Mouse (Mus musculus): ENCODE measurements around the gene Ang.

The Ang gene

DNA sequence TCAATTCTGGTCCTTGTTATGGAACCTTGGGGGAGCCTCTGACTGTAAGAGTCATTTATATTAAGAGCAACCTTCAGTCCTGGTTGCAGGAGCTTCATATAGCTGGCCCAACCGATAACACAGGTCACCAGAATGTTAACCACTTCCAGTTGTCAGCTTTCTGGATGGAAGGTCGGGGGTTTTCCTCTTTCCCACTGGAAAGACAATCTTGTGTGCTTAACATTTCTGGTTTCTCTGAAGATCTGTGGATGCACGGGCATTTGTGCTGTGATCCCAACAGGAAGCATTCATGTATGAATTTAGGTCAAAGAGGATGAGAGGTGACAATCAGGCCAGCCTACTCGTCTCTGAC, 38.6 kb downstream of the Ang start:
- no peak for DNase-seq

DNA sequence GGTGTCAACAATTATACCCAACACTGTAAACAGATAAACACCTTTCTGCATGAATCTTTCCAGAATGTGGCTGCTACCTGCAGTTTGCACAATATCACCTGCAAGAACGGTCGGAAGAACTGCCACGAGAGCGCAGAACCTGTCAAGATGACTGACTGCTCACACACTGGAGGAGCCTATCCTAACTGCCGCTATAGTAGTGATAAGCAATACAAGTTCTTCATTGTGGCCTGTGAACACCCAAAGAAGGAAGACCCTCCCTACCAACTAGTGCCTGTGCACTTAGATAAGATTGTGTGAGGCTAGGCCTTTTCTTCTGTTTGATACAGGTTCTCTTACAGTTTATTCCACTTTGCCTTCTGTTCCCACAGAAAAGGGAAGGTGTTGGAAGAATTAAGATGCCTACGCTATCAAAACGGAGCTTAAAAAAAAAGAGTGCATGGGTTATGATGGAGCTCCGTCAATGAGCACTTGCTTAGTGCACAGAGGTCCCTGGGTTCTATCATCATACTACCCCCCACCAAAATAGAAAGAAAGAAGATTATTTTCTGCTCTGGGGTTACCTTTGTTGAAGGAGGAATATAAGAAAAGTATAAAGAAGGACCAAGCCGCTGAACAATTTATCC, 39.5 kb downstream of the Ang start:
- no peak for DNase-seq

DNA sequence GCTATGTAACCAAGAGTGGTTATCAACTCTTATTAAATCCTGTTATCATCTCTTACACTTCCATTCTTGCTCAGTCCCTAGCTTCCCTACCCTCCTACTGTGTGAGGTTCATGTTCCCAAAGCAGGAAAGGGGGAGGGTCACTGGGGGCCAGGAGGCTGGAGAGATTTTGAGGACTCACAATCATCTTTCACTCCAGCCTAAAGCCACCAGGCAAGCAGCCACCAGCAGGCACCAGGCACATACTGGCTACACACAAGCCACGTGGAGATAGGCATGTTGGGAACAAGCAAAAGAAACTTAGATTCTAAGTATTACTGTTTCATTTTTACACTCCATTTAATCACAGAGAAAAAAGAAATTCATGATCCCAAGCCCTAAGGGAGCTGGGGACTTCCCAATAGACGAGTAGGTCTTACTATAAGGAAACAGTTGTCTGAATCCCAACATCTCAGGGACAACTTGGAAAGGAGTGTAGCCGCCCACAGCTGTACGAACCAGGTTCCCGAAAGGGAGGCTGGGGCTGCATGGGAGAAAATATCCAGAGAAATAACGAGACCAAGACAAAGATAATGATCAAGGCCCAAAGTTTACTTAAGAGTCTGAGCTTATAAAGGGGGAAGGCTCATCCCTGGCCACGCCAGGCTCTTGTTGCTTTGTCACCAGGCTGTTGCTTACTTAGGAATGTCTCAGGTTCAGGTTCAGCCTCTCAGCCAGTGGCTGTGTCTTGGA, 40.3 kb downstream of the Ang start:
- DNase-seq, result no peak

DNA sequence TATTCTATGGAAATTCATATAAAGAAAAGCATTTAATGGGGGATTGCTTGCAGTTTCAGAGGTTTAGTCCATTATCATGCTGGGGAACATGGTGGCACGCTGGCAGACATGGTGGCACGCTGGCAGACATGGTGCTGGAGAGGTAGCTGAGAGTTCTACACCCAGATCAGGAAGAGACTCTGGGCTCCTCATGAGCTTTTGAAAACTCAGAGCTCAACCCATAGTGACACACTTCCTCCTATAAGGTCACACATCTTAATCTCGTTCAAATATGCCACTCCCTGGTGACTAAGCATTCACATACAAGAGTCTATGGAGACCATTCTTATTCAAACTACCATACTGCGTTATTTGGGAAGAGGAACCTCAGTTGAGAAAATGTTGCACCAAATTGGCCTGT, 41.4 kb downstream of the Ang start:
- no peak for DNase-seq

DNA sequence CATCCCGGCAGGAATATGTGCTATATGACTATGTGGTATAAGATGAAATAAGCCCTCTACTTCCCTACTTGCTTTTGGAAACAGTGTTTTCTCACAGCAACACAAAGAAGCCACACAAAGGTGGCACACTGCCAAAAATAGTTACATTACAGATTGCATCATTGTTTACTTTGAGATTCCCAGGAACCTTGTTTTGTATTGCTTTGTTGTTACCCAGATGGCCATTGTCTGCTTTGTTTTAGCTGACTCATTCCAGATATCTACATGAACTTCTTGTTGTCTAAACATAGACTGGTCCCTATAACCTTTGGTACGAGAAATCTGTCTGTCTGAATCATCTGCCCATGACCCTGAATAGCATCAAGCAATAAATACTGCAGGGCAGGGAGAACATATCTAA, 49.4 kb downstream of the Ang start:
- no peak for DNase-seq

DNA sequence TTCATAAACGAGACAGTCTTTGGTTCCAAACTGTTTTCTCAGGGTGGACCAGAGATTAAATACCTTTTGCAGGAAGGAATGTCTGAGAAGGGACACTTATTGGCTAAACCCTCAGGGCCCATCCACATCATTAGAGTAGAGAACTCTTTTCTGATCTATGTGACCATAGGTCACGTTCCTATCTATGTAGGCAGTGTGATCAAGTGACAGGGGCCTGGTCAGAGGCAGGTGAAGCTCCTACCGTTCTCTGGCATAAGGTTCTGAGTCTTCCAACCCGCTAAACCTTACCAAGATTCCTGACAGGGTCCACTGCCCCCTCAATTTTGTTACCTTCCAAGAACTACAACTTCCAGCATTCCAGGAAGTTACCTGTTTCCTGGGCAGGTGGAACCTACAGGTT, 51.2 kb downstream of the Ang start:
- DNase-seq, result no peak

DNA sequence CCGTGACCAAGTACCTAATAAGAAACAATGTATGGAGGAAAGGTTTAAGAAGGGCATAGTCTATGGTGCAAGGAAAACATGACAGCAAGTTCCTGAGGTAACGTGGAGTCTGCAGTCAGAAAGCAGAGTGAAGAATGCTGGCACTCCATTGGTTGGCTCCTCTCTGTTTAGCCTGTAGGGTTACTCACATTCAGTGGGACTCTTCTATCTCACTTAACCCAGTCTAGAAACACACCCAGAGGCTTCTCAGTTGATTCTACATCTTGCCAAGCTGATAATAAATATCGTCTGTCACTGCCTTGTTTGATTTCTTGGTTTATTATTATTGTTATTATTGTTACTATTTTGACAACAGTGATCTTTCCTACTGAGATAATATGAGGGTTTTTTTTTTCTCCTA, 51.6 kb downstream of the Ang start:
- DNase-seq, result no peak

DNA sequence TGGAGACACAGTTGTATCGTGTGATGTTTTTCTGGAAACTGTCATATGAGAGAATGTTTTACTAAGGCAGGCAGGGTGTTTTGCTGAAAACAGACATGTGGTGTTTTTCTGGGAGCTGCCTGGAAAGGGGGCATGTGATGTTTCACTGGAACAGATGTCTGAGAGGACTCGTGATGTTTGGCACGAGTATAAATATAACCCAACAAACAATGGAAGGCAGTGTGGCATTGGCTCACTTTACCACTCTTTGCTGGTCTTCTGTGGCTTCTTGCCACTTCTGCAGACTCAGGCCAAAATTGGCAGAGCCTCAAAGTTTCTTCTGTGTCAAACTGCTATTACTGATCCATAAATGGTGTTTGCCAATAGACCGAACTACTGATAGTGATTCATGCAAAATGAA, 52.3 kb downstream of the Ang start:
- DNase-seq, result no peak

DNA sequence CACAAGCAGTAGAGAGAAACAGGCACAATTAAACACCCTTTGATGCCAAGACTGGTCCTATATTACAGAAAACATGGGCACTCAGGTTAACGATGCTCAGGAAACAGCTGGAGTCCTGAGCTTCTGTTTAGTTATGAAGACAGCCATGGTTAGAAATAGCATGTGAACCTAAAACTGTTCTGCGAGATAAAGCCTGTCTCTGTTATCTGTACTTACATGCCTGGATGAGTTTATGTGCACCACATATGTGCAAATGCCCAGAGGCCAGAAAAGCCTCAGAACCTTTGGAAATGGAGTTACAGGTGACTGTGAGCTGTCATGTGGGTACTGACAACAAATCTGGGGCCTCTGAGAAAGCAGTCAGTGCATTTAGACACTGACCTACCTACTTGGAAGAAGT, 53.0 kb downstream of the Ang start:
- DNase-seq, result no peak

DNA sequence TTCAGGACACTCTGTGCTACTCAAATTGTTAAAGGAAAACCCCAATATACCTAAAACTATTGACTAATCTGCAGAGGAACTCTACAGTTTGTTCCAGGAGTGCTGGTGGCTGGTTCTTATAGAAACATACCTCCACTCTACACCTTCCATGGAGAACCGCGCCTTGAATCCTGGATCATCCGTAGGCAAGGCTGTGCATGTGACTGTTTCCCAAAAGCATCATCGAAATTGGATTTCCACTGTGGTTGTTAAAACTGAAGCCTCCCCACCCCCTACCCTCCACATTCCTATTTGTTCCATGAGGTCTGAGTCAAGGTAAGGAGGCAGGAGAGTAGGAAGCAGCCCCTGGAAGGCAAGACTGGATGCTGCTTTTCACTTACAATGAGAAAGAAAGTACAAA, 53.5 kb downstream of the Ang start:
- no peak for DNase-seq

DNA sequence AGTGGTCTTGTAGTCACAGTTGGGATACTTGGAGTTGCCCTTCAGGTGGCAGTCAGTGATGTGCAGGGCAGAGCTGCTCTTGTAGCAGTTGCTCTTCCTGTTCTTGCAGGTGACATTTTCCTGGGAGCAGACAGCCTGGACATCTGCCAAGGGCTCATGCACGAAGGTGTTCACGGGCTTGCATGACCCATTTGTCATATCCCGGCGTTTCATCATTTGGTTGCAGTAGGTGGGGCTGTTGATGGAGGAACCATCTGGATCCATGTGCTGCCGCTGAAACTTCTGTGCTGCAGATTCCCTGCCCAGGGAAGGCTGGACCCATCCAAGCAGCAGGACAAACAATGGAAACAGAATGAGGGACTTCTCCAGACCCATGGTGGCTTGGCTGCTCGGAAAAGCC, 54.6 kb downstream of the Ang start:
- DNase-seq, result no peak

DNA sequence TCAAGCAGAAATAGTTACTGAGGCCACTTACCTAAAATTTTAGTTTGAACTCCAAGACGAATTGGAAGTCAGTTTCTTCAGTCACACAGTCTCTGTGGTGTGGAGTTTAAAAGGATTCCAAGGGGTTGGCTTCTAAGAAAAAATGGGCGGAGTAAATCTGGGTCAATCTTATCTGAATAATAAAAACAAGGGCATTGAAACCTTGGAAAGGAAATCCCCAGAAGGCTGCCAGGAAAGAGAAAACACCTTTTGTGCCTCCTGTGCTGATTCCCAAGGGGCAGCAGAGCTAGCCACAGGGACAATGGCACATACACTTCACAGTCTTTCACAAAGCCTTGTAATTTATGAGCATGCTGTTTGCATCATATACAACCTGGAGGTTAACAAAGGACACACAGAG, 55.7 kb downstream of the Ang start, which contains the start of gene Rnase1:
Gene Rnase1, minus strand, starts transcription at position 101 of the 400 bp plus-strand sequence.
- DNase-seq, result no peak

DNA sequence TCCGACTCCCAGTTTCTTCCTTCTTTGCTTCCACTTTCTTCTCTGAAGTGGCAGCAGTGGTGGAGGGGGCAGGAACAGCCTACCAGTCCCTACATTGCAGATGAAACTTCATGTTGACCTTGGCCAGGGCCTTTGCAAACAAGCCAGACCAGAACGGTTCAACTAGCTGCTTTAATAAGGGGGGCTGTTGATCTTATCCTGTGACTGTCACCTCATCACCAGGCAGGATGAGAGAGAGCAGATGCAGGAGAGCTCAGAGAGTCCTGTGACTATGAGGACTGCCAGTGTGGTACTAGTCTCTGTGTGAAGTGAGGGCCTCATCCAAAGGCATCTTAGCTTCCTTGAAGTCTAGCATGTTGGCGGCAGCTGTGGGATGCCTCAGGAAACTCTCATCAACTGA, 57.1 kb downstream of the Ang start:
- no peak for DNase-seq

DNA sequence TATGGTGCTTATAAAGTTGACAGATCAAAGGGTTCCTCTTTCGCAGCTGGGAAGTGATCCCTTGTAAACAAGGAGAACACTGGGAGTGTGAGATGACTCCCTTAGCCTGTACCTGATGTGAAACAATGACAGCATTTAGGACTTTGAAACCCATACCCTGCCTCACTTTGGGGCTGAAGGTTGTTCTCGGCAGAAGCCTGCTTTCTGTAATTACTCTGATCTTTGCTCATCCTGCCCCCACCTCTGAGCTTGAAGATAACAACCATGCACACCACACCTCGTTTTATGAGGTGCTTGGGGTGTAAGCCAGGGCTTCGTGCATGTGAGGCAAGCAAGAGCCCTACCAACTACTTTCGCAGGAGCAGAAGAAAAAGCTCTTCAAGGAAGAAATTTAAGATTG, 58.2 kb downstream of the Ang start:
- DNase-seq, result no peak

DNA sequence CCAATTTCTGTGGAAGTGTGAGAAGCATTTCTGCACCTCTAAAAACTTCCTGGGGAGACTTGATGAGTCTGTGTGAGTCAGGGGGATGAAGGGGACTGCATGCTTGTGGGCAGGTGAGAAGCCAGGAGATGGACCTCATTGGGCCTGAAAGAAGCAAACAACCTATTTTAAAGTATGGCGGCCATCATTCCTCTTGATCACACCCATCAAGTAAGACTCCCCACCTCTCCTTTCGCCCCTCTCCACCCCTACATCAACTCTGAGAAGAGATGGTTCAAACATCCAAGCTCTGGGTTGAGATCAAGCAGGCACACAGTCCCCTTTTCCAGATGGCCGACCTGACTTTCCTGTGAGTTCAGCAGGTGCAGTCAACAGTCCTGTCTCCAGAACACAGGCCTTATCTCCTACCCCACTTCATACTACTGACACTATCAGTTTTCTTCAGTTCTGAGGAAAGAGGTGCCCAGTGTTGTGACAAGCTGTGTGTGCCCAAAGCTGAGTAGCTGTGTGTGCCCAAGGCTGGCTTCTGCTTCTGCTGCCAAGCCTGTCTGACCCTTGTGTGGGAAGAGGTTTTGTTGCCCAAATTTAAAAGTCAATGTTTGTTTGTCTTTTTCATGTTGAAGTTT, 59.4 kb downstream of the Ang start:
- no peak for DNase-seq

All from lung, postnatal 4 days (tissue).